8 mouse cellular contexts compared by ENCODE assay signal in genomic region chr12:24572421-24573274, GRCm38 (mm10). TPM values are rescaled to one million over a fixed set of nuclear protein-coding genes. Genes with fewer than 3 reads are reported as not detected.
DNase-seq lines count a peak whose midpoint lies in the region; ATAC-seq and TF ChIP-seq lines count a peak whose summit lies in the region.

No protein-coding gene starts in this region.

- ATAC-seq in embryonic facial prominence, embryonic 12.5 days (ENCODE audit: insufficient number of reproducible peaks, insufficient read depth, low FRiP score, low TSS enrichment): peak; percentile 19; the same call in 1 of the 2 replicates
- ATAC-seq in kidney, embryonic 16.5 days (ENCODE audit: low FRiP score, low TSS enrichment): peak; percentile 46
- ATAC-seq in neural tube, embryonic 12.5 days (ENCODE audit: low FRiP score, low read depth): peak; percentile 67

- H3ac ChIP-seq in C2C12 (ENCODE audit: control insufficient read depth, insufficient read length, low read depth): peak overlapping the region; percentile 36

- peak overlapping the region; percentile 83 for H3K9ac ChIP-seq in heart, adult 2 months (ENCODE audit: low read depth, low read length)
- peak overlapping the region; percentile 50 for H3K9ac ChIP-seq in embryonic facial prominence, embryonic 12.5 days
- peak overlapping the region; percentile 69 for H3K9ac ChIP-seq in kidney, embryonic 16.5 days (replicated peaks; ENCODE audit: low read length)
- H3K9ac ChIP-seq in neural tube, embryonic 12.5 days: peak overlapping the region; percentile 61

- no peaks in the 10 kb centered on the region for H3K79me3 ChIP-seq in C2C12 (ENCODE audit: low read depth)

- no peaks in the 10 kb centered on the region for H3K27me3 ChIP-seq in heart, adult 2 months (ENCODE audit: control insufficient read depth, insufficient read depth, low read length)
- no peaks in the 10 kb centered on the region for H3K27me3 ChIP-seq in C2C12 (ENCODE audit: control insufficient read depth, insufficient read depth, insufficient read length)
- peaks cover 37% of the 10 kb centered on the region for H3K27me3 ChIP-seq in embryonic facial prominence, embryonic 12.5 days
- H3K27me3 ChIP-seq in kidney, embryonic 16.5 days (ENCODE audit: insufficient read depth, low read length): peaks cover 10% of the 10 kb centered on the region; the same call in 1 of the 2 replicates
- peaks cover 37% of the 10 kb centered on the region for H3K27me3 ChIP-seq in neural tube, embryonic 12.5 days (replicated peaks)

- no peaks in the 10 kb centered on the region for H3K9me3 ChIP-seq in embryonic facial prominence, embryonic 12.5 days
- H3K9me3 ChIP-seq in kidney, embryonic 16.5 days (ENCODE audit: low read length): no peaks in the 10 kb centered on the region
- H3K9me3 ChIP-seq in neural tube, embryonic 12.5 days: no peaks in the 10 kb centered on the region

- TF ChIP-seq EP300 in heart, adult 2 months (IDR thresholded peaks at IDR 0.05; ENCODE audit: insufficient read depth, low read depth, low read length): no peak

- H3K36me3 ChIP-seq in heart, adult 2 months (ENCODE audit: control insufficient read depth, insufficient read depth, low read length): no peaks in the 10 kb centered on the region
- no peaks in the 10 kb centered on the region for H3K36me3 ChIP-seq in C2C12 (ENCODE audit: control insufficient read depth, insufficient read depth)
- no peaks in the 10 kb centered on the region for H3K36me3 ChIP-seq in embryonic facial prominence, embryonic 12.5 days
- no peaks in the 10 kb centered on the region for H3K36me3 ChIP-seq in kidney, embryonic 16.5 days (ENCODE audit: insufficient read depth, low read length)
- no peaks in the 10 kb centered on the region for H3K36me3 ChIP-seq in neural tube, embryonic 12.5 days

- H3K4me1 ChIP-seq in heart, adult 2 months (ENCODE audit: control insufficient read depth, insufficient read depth, low read length): no peaks in the 10 kb centered on the region; the same call in 1 of the 2 replicates
- 0 out of 2 replicates have a peak, but pooled peaks cover 2% of the 10 kb centered on the region for H3K4me1 ChIP-seq in embryonic facial prominence, embryonic 12.5 days
- peaks cover 22% of the 10 kb centered on the region for H3K4me1 ChIP-seq in kidney, embryonic 16.5 days (ENCODE audit: insufficient read depth, low read length)
- no peaks in the 10 kb centered on the region for H3K4me1 ChIP-seq in neural tube, embryonic 12.5 days

- WGBS in heart, adult 2 months: 6% methylated on average over 48 of the region's 48 CpGs
- 6% methylated on average over 48 of the region's 48 CpGs for WGBS in embryonic facial prominence, embryonic 12.5 days
- WGBS in kidney, embryonic 16.5 days: 4% methylated on average over 43 of the region's 48 CpGs
- WGBS in neural tube, embryonic 12.5 days: 5% methylated on average over 48 of the region's 48 CpGs

- H3K79me2 ChIP-seq in heart, adult 2 months (replicated peaks; ENCODE audit: control insufficient read depth, insufficient read depth, low read length): no peaks in the 10 kb centered on the region
- H3K79me2 ChIP-seq in C2C12 (ENCODE audit: control insufficient read depth, insufficient read depth): no peaks in the 10 kb centered on the region

- DNase-seq in heart, adult 2 months: no peak
- no peak for DNase-seq in heart, postnatal 25 days (ENCODE audit: low spot score)
- DNase-seq in adrenal gland, postnatal 36 days: no peak
- DNase-seq in thymus, postnatal 10 days (ENCODE audit: low spot score in 2 of 2): no peak

- no peak for TF ChIP-seq CTCF in heart, adult 2 months (IDR thresholded peaks at IDR 0.05)
- no peak for TF ChIP-seq CTCF in C2C12 (IDR thresholded peaks at IDR 0.05; ENCODE audit: control insufficient read depth, insufficient read depth, insufficient read length)

- H3K27ac ChIP-seq in heart, adult 2 months: peak overlapping the region; percentile 36; the same call in 1 of the 2 replicates
- no peak overlapping the region for H3K27ac ChIP-seq in embryonic facial prominence, embryonic 12.5 days
- H3K27ac ChIP-seq in kidney, embryonic 16.5 days (ENCODE audit: low read length): no peak overlapping the region
- H3K27ac ChIP-seq in neural tube, embryonic 12.5 days: no peak overlapping the region

- TF ChIP-seq POLR2A in heart, adult 2 months (IDR thresholded peaks at IDR 0.05; ENCODE audit: insufficient read depth, low read depth, low read length): no peak

- H3K4me3 ChIP-seq in heart, adult 2 months: peak overlapping the region; percentile 65
- peak overlapping the region; percentile 14 for H3K4me3 ChIP-seq in C2C12 (ENCODE audit: insufficient read depth, poor library complexity, severe bottlenecking)
- peak overlapping the region; percentile 60 for H3K4me3 ChIP-seq in embryonic facial prominence, embryonic 12.5 days
- peak overlapping the region; percentile 72 for H3K4me3 ChIP-seq in kidney, embryonic 16.5 days (ENCODE audit: low read length)
- H3K4me3 ChIP-seq in neural tube, embryonic 12.5 days: peak overlapping the region; percentile 68

- H3K4me2 ChIP-seq in embryonic facial prominence, embryonic 12.5 days (replicated peaks): peak overlapping the region; percentile 81
- H3K4me2 ChIP-seq in kidney, embryonic 16.5 days (replicated peaks; ENCODE audit: low read depth, low read length): peak overlapping the region; percentile 93
- H3K4me2 ChIP-seq in neural tube, embryonic 12.5 days (replicated peaks): peak overlapping the region; percentile 85

- intact Hi-C loops in heart, adult 2 months (cut with DNase I): loop anchor here (1.0 to 5.0 kb wide), 2 partner anchors 20 to 75 kb away; partner anchors contain the start of gene Taf1b
- intact Hi-C loops in heart, postnatal 25 days (cut with DNase I): no loop called here

TF ChIP-seq in C2C12, 6 proteins besides CTCF, POLR2A, EP300 and RAD21:
- TF ChIP-seq FOSL1 (IDR thresholded peaks at IDR 0.05; ENCODE audit: insufficient read depth, low read length, poor library complexity, severe bottlenecking): no peak
- no peak for TF ChIP-seq MYOG (IDR thresholded peaks at IDR 0.05; ENCODE audit: control insufficient read depth, extremely low read depth, insufficient read length)

RNA-seq across cellular contexts. Expression of gene Grhl1, which starts 0.6 kb away (rescaled TPM):
- under 1 TPM; 0.43 to 0.73 TPM for total RNA-seq in heart, adult 2 months (2021)
- 0.39 and 0.47 TPM in 2 replicates for polyA plus RNA-seq in heart, adult 2 months (2012; rRNA removed)
- total RNA-seq in heart, postnatal 25 days (2021): under 1 TPM; 0.61 to 0.65 TPM
- polyA plus RNA-seq in C2C12 (2012; fragmentation: generic; extraction: Trizol): 0.20 TPM
- polyA plus RNA-seq in embryonic facial prominence, embryonic 12.5 days (2016; fragmentation: Nextera tagmentation; extraction: Ambion mirVana): 1.1 and 2.5 TPM in 2 replicates
- polyA plus RNA-seq in kidney, embryonic 16.5 days (2015; fragmentation: Nextera tagmentation; extraction: Ambion mirVana): 2.8 TPM in 2 replicates
- polyA plus RNA-seq in neural tube, embryonic 12.5 days (2016; fragmentation: Nextera tagmentation; extraction: Ambion mirVana): 0.50 and 0.55 TPM in 2 replicates
- 1 to 10 TPM in 1 of 2 experiments, under 1 TPM in 1; 0.56 to 1.1 TPM for total RNA-seq in adrenal gland, postnatal 36 days (2021)

Comparison
In these comparisons a context has a peak if more than half of its experiments do, and no peak if none do; other contexts are left out.
1. H3K4me3 ChIP-seq: peak in every context shown above with its lines; median percentile 72 in kidney, embryonic 16.5 days; 68 in neural tube, embryonic 12.5 days; 65 in heart, adult 2 months; 60 in embryonic facial prominence, embryonic 12.5 days; 14 in C2C12.